Mouse (Mus musculus) layer of hippocampus, postnatal 14 days (tissue): Measurements from ENCODE around the gene Glrx. TPM values are rescaled to one million over a fixed set of nuclear protein-coding genes. Genes with fewer than 3 reads are reported as not detected.
"Not testable (repeated sequence)": the region's sequence is repeated elsewhere in the genome, so short reads cannot be mapped to it uniquely, and the experiment has no call there.

Experiments
- DNase-seq, 2 experiments: peaks; one replicate each; pipeline ENCODE4 v3.0.0; 2021 to 2022; ENCODE audit warnings: low spot score in 2 of 2, mixed read lengths in 1 of 2
- long read RNA-seq, 2 experiments: library from polyadenylated mRNA; stranded (forward); transcript quantifications; one replicate each; pipeline ENCODE4 v2.0.0; 2021
- total RNA-seq, 2 experiments: library from RNA; stranded (reverse); gene quantifications; 2 replicates each; pipeline ENCODE4 v1.2.3; 2021

The Glrx gene
- total RNA-seq, result 10 to 100 TPM; 66.8 to 70.1 TPM
- long read RNA-seq, experiment 1, transcript Glrx-201 (3 exons, 1,345 nt), result major isoform, 62 of 71 reads
- long read RNA-seq, experiment 1, partial matches to known transcripts, result 1 of 71 reads
- long read RNA-seq, experiment 1, other reads (novel, unspliced or antisense), result 8 of 71 reads
- long read RNA-seq, experiment 2, transcript Glrx-201 (3 exons, 1,345 nt), result major isoform, 107 of 125 reads
- long read RNA-seq, experiment 2, partial matches to known transcripts, result 2 of 125 reads
- long read RNA-seq, experiment 2, other reads (novel, unspliced or antisense), result 16 of 125 reads

- DNase-seq, result peak; percentile 74 to 80
Measured at GRCm38 (mm10) chr13:75839719-75840481, at the start of gene Glrx. Glrx (plus strand) TSS chr13:75839868.

GRCm38 (mm10) chr13:75790550-75791205 lies 49.0 kb upstream of the Glrx start:
- no peak for DNase-seq

GRCm38 (mm10) chr13:75793863-75794629 lies 45.6 kb upstream of the Glrx start:
- DNase-seq, result no peak

- peak; percentile 93 to 95 for DNase-seq
Measured at GRCm38 (mm10) chr13:75797369-75798141, 42.1 kb upstream of the Glrx start.

GRCm38 (mm10) chr13:75798413-75799302 lies 41.0 kb upstream of the Glrx start:
- no peak for DNase-seq

GRCm38 (mm10) chr13:75799421-75799820 lies 40.2 kb upstream of the Glrx start:
- no peak for DNase-seq

- DNase-seq, result no peak
Measured at GRCm38 (mm10) chr13:75807969-75808368, 31.7 kb upstream of the Glrx start.

GRCm38 (mm10) chr13:75809957-75810356 lies 29.7 kb upstream of the Glrx start:
- DNase-seq, result no peak

GRCm38 (mm10) chr13:75817183-75817582 lies 22.5 kb upstream of the Glrx start:
- no peak for DNase-seq

GRCm38 (mm10) chr13:75818486-75818885 lies 21.2 kb upstream of the Glrx start:
- DNase-seq, result no peak

- DNase-seq, result no peak
Measured at GRCm38 (mm10) chr13:75818945-75819706, 20.5 kb upstream of the Glrx start.

- no peak for DNase-seq
Measured at GRCm38 (mm10) chr13:75819898-75820297, 19.8 kb upstream of the Glrx start.

GRCm38 (mm10) chr13:75822366-75822765 lies 17.3 kb upstream of the Glrx start:
- not testable (repeated sequence) for DNase-seq

GRCm38 (mm10) chr13:75823201-75823600 lies 16.5 kb upstream of the Glrx start:
- no peak for DNase-seq

- DNase-seq, result no peak
Measured at GRCm38 (mm10) chr13:75824611-75825319, 14.9 kb upstream of the Glrx start.

GRCm38 (mm10) chr13:75825388-75825787 lies 14.3 kb upstream of the Glrx start:
- DNase-seq, result no peak

GRCm38 (mm10) chr13:75830708-75831107 lies 9.0 kb upstream of the Glrx start:
- no peak for DNase-seq

GRCm38 (mm10) chr13:75831710-75832109 lies 8.0 kb upstream of the Glrx start:
- DNase-seq, result no peak
